Mouse (Mus musculus) MEL (cell line): Measurements from ENCODE around the gene Prss48. TPM values are rescaled to one million over a fixed set of nuclear protein-coding genes. Genes with fewer than 3 reads are reported as not detected.

Experiments
- DNase-seq: peaks from one replicate; pipeline ENCODE4 v3.0.0; 2011; ENCODE audit warnings: low read depth, low spot score
- H3K27ac ChIP-seq: 2 replicates; pipeline ENCODE4 v1.5.1; 2012; ENCODE audit warnings: low read depth, mild to moderate bottlenecking, control low read depth, low read length, moderate library complexity; ENCODE audit not compliant: control insufficient read depth
- H3K27me3 ChIP-seq, 2 experiments: fragments of 150-350 bp in 1 of 2; sonication (generic) in 1 of 2; 2 replicates each; pipeline ENCODE4 v1.6.1; 2012; ENCODE audit warnings: low read length in 2 of 2, mild to moderate bottlenecking in 2 of 2, improper control_type of control experiment in 1 of 2, moderate library complexity in 1 of 2; ENCODE audit not compliant: insufficient read depth in 2 of 2, control insufficient read depth in 1 of 2
- H3K36me3 ChIP-seq, 2 experiments: 2 replicates each; pipeline ENCODE4 v1.6.1; 2012 to 2014; ENCODE audit warnings: low read length in 2 of 2, improper control_type of control experiment in 1 of 2, inconsistent platforms in 1 of 2, mild to moderate bottlenecking in 1 of 2; ENCODE audit not compliant: insufficient read depth in 2 of 2, control insufficient read depth in 1 of 2
- H3K4me1 ChIP-seq, 2 experiments: fragments of 150-350 bp in 1 of 2; sonication (generic) in 1 of 2; 2 replicates each; pipeline ENCODE4 v1.6.1; 2012; ENCODE audit warnings: low read length in 2 of 2, improper control_type of control experiment in 1 of 2, mild to moderate bottlenecking in 1 of 2; ENCODE audit not compliant: insufficient read depth in 2 of 2, control insufficient read depth in 1 of 2
- H3K4me3 ChIP-seq, 2 experiments: fragments of 150-350 bp in 1 of 2; sonication (generic) in 1 of 2; 2 replicates each; pipeline ENCODE4 v1.5.1; 2012; ENCODE audit warnings: low read depth in 2 of 2, low read length in 2 of 2, mild to moderate bottlenecking in 2 of 2, moderate library complexity in 2 of 2, control low read depth in 1 of 2, improper control_type of control experiment in 1 of 2; ENCODE audit not compliant: control insufficient read depth in 1 of 2, insufficient read depth in 1 of 2
- H3K79me2 ChIP-seq: 2 replicates; pipeline ENCODE4 v1.6.1; 2012; ENCODE audit warnings: mild to moderate bottlenecking, low read length, moderate library complexity; ENCODE audit not compliant: control insufficient read depth, poor library complexity, insufficient read depth
- H3K9ac ChIP-seq: 2 replicates; pipeline ENCODE4 v1.6.1; 2012; ENCODE audit warnings: low read depth, mild to moderate bottlenecking, control low read depth, low read length, moderate library complexity; ENCODE audit not compliant: control insufficient read depth, poor library complexity, severe bottlenecking
- H3K9me3 ChIP-seq: fragments of 150-350 bp; sonication (generic); replicated peaks from 2 replicates; pipeline ENCODE4 v1.6.1; 2012; ENCODE audit warnings: mild to moderate bottlenecking, low read length, improper control_type of control experiment, moderate library complexity; ENCODE audit not compliant: insufficient read depth
- BHLHE40 ChIP-seq: IDR thresholded peaks from 2 replicates; pipeline ENCODE4 v1.6.1; 2012; ENCODE audit warnings: low read depth, mild to moderate bottlenecking, inconsistent platforms, low read length, improper control_type of control experiment, borderline replicate concordance
- CTCF ChIP-seq, 3 experiments: IDR thresholded peaks in 2 of 3; conservative IDR thresholded peaks in 1 of 3; 2 replicates each; pipeline ENCODE4 v1.5.1; 2011 to 2012; ENCODE audit warnings: low read length in 3 of 3, low read depth in 2 of 3, mild to moderate bottlenecking in 2 of 3, improper control_type of control experiment in 1 of 3, inconsistent platforms in 1 of 3, mixed read lengths in 1 of 3, moderate library complexity in 1 of 3; ENCODE audit not compliant: control insufficient read depth in 1 of 3, insufficient read depth in 1 of 3, poor library complexity in 1 of 3, severe bottlenecking in 1 of 3
- E2F4 ChIP-seq: IDR thresholded peaks from 2 replicates; pipeline ENCODE4 v1.6.1; 2011; ENCODE audit warnings: low read depth, low read length, improper control_type of control experiment, borderline replicate concordance
- EP300 ChIP-seq, 2 experiments: IDR thresholded peaks; 2 replicates each; pipeline ENCODE4 v1.6.1; 2011; ENCODE audit warnings: improper control_type of control experiment in 2 of 2, low read length in 2 of 2, low read depth in 1 of 2, mild to moderate bottlenecking in 1 of 2
- HCFC1 ChIP-seq: IDR thresholded peaks from 2 replicates; pipeline ENCODE4 v1.6.1; 2012; ENCODE audit warnings: low read depth, mild to moderate bottlenecking, inconsistent platforms, low read length, improper control_type of control experiment, moderate library complexity
- JUND ChIP-seq: IDR thresholded peaks from 2 replicates; pipeline ENCODE4 v1.6.1; 2011; ENCODE audit warnings: low read depth, mild to moderate bottlenecking, improper control_type of control experiment, low read length
- MAFK ChIP-seq: IDR thresholded peaks from 2 replicates; pipeline ENCODE4 v1.6.1; 2011; ENCODE audit warnings: low read depth, mild to moderate bottlenecking, low read length, improper control_type of control experiment, borderline replicate concordance
- MYB ChIP-seq: IDR thresholded peaks from 2 replicates; pipeline ENCODE4 v1.6.1; 2011; ENCODE audit warnings: mild to moderate bottlenecking, low read depth, low read length, improper control_type of control experiment
- NELFE ChIP-seq: IDR thresholded peaks from 2 replicates; pipeline ENCODE4 v1.6.1; 2011; ENCODE audit warnings: low read depth, low read length, improper control_type of control experiment
- POLR2AphosphoS5 ChIP-seq: IDR thresholded peaks from 2 replicates; pipeline ENCODE4 v1.6.1; 2012; ENCODE audit warnings: low read depth, borderline replicate concordance, mild to moderate bottlenecking, inconsistent platforms, low read length, moderate library complexity, mixed read lengths
- RCOR1 ChIP-seq: IDR thresholded peaks from 2 replicates; pipeline ENCODE4 v1.6.1; 2012; ENCODE audit warnings: low read depth, mild to moderate bottlenecking, inconsistent platforms, low read length, improper control_type of control experiment
- TBP ChIP-seq: IDR thresholded peaks from 2 replicates; pipeline ENCODE4 v1.8.0; 2011; ENCODE audit warnings: low read depth, low read length, improper control_type of control experiment
- USF2 ChIP-seq, 2 experiments: IDR thresholded peaks; 2 replicates each; pipeline ENCODE4 v1.6.1; 2011 to 2012; ENCODE audit warnings: improper control_type of control experiment in 2 of 2, low read length in 2 of 2, borderline replicate concordance in 1 of 2, inconsistent platforms in 1 of 2, low read depth in 1 of 2, mild to moderate bottlenecking in 1 of 2; ENCODE audit not compliant: insufficient read depth in 1 of 2
- polyA plus RNA-seq, 2 experiments: library from polyadenylated mRNA; stranded (reverse) in 1 of 2; unstranded in 1 of 2; fragments of >175 nt in 1 of 2; fragments of >200 nt in 1 of 2; gene quantifications; 2 replicates each; pipeline versions ENCODE4 v1.2.1 to v1.2.4; 2012; ENCODE audit warnings: low replicate concordance in 2 of 2, low read depth in 1 of 2; ENCODE audit not compliant: insufficient read length in 2 of 2, insufficient read depth in 1 of 2, missing spikeins in 1 of 2
- total RNA-seq: library from RNA; depleted of rRNA; stranded (reverse); fragments of 300-350 nt; gene quantifications from 2 replicates; pipeline ENCODE4 v1.2.3, GENCODE M21; 2012

Gene Prss48
- total and polyA plus RNA-seq, 3 experiments = not detected

GRCm38 (mm10) chr3:86016965-86017364 is 14.7 kb upstream of the Prss48 start:
- Histone ChIP-seq H3K9ac (no peak overlapping the region), H3K27ac (no peak overlapping the region), H3K4me1 (no peaks in the 10 kb centered on the region), H3K79me2 (no peaks in the 10 kb centered on the region), H3K9me3 (no peaks in the 10 kb centered on the region), H3K27me3 (no peaks in the 10 kb centered on the region; a peak in 1 of 4 replicates)
- no peak for DNase-seq
- TF ChIP-seq E2F4 (no peak), NELFE (no peak), HCFC1 (no peak), POLR2AphosphoS5 (no peak), USF2 (IDR thresholded peaks at IDR 0.05; ENCODE audit: borderline replicate concordance in 1 of 2, insufficient read depth in 1 of 2, low read depth in 1 of 2, low read length in 2 of 2) (no peak), EP300 (IDR thresholded peaks at IDR 0.05; ENCODE audit: low read depth in 1 of 2, low read length in 2 of 2) (no peak), JUND (no peak), TBP (no peak), MYB (no peak)
- TF ChIP-seq, all 39 proteins: peak for 0
- Histone ChIP-seq H3K4me3 (no peak overlapping the region), H3K36me3 (no peaks in the 10 kb centered on the region)

- Histone ChIP-seq H3K4me1 (no peaks in the 10 kb centered on the region), H3K79me2 (no peaks in the 10 kb centered on the region), H3K27ac (no peak overlapping the region), H3K9ac (no peak overlapping the region), H3K4me3 (no peak overlapping the region), H3K9me3 (no peaks in the 10 kb centered on the region), H3K27me3 (no peaks in the 10 kb centered on the region), H3K36me3 (no peaks in the 10 kb centered on the region)
- TF ChIP-seq BHLHE40 (no peak), TBP (no peak), MAFK (no peak)
- DNase-seq = no peak
Observed at GRCm38 (mm10) chr3:86013837-86014236, 11.5 kb upstream of the Prss48 start.

GRCm38 (mm10) chr3:86011833-86012232 is 9.5 kb upstream of the Prss48 start:
- Histone ChIP-seq H3K79me2 (no peaks in the 10 kb centered on the region), H3K9me3 (no peaks in the 10 kb centered on the region), H3K4me3 (no peak overlapping the region), H3K4me1 (no peaks in the 10 kb centered on the region), H3K9ac (no peak overlapping the region), H3K27ac (no peak overlapping the region), H3K36me3 (no peaks in the 10 kb centered on the region), H3K27me3 (no peaks in the 10 kb centered on the region)
- TF ChIP-seq RCOR1 (no peak), CTCF (IDR thresholded peaks at IDR 0.05 in 2 of 3, conservative IDR thresholded peaks at IDR 0.05 in 1 of 3; ENCODE audit: control insufficient read depth in 1 of 3, insufficient read depth in 1 of 3, low read depth in 2 of 3, low read length in 3 of 3, poor library complexity in 1 of 3, severe bottlenecking in 1 of 3) (no peak)
- no peak for DNase-seq
